Mouse (Mus musculus): ENCODE results near the gene Tnrc6a.

Tnrc6a gene

DNA sequence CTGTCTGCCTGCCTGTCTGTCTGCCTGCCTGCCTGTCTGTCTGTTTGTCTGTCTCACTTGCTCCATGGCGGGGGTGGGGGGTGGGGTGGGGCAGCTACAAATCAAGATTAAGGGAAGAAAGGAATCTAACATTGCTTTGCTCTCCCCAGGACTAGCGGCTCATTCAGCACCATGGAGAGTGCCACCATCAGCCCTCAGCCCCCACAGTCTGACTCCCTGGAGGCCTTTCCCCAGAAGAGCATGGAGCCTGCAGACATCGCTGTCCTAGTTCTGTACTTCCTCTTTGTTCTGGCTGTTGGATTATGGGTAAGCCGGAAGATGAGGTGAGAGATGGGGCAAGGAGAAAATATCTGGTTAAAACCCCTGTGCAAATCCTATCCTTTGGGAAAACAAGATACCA is 111.8 kb downstream of the Tnrc6a start:
- DNase-seq (ENCODE audit: low read depth): no peak

DNA sequence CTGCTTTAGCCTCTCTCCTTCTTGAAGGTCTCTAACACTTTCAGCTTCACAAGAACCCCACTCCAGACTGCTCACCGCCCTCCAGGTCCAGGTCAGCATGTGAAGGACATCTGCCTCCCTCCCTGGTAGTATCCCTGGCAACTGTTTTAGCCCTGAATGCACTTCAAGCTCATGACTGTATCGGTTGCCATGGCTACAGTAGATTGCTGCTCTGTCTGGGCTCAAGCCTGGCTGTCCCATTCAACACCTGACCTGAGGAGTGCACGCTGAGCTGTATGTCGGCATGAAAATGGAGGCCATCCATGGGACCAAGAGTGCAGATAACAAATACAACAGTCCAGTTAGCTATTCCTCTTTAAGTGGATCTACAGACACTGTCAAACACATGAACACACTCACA is 114.9 kb downstream of the Tnrc6a start:
- DNase-seq (ENCODE audit: low read depth): no peak

DNA sequence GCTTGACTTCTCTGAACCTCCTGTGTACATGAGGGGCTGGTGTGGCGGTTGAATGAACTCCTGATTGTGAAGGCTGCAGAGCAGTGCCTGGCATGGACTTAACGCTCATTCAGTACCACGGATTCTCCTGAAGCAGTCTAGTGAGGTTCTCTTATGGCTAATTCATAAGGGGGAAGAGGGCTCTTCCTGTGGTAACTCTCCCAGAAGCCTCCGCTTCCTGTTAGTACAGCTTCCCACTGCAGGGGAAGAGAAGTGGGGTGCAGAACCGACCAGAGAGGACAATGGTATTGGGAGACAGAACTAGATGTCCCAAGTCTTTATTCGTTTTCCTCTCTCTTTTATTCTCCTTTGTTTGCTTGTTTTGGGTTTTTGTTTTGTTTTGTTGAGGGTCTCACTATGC is 116.4 kb downstream of the Tnrc6a start:
- DNase-seq (ENCODE audit: low read depth): no peak

DNA sequence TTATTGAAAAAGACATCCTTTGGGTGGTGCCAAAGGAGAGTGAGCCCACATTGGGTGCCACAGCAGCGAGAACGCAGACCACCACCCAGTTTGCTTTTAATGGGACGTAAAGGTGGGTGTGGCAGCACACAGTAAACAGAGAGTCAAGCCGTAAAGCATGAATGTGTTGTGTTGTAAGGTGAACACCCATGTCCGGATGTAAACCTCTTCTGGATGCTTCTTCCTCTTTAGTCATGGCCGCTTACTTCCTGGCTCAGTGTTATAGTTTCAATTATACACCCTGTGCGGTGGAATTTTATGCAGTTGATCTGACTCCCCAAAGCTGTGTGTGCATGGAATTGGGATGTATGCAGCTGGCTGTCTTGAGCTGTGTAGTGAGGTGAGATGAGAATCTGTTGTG is 118.6 kb downstream of the Tnrc6a start:
- DNase-seq (ENCODE audit: low read depth): no peak

DNA sequence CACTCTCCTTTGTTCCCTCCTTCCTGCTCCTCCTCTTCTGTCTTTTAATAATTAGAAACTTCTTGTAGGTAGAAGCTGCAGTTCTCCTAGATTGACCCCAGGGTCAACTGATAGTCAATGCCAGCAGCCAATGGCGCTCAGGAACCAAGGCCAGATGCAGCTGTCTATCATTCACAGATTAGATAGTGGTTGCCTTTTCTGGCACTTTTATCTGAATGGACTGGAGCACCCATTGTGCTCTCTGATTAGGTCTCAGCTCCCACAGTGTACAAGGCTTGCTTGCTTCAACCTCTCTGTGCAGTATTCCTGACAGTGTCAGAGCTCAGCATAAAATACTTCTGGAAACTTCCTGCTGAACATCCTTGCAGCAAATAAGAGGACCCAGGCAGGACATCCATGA is 121.1 kb downstream of the Tnrc6a start:
- DNase-seq (ENCODE audit: low read depth): no peak
